Mouse (Mus musculus): Measurements from ENCODE around the gene Stxbp4. TPM values are rescaled to one million over a fixed set of nuclear protein-coding genes. Genes with fewer than 3 reads are reported as not detected.

Stxbp4 gene
- total RNA-seq, 1 experiment: 10.8 TPM

DNA sequence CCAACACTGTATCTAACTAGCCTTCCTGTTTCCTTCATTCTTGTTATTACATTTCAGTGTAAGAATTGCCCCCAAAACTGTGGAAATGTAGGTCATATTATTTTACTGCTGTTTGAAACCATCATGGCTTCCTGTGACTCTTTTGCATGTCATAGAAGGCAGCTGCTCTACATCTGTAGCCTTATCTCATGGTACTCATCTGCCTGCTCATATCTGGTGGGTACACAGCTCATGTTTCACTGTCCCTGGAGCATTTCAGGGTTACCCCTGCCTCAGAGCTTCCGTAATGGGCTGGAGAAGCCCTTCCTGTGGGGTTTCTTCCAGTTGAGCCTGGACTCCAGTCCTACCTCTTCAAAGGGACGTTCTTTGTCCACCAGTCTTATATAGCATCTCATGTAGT, 112.6 kb downstream of the Stxbp4 start:
- no peaks in the 10 kb centered on the region for H3K9me3 ChIP-seq (ENCODE audit: control insufficient read depth, insufficient read depth, low read depth, low read length)
- no peak for DNase-seq (ENCODE audit: low read depth, low spot score)
- no peaks in the 10 kb centered on the region for H3K36me3 ChIP-seq (ENCODE audit: control insufficient read depth, insufficient read depth, low read length, poor library complexity, severe bottlenecking)
- no peak for TF ChIP-seq ZNF384 (IDR thresholded peaks at IDR 0.05; ENCODE audit: low read depth, low read length)
- no peak overlapping the region for H3K4me3 ChIP-seq (ENCODE audit: insufficient read depth in 1 of 2, low read depth in 1 of 2, low read length in 2 of 2, poor library complexity in 1 of 2, severe bottlenecking in 1 of 2)
- H3K27ac ChIP-seq (ENCODE audit: insufficient read depth, low read depth, low read length, poor library complexity, severe bottlenecking): no peak overlapping the region
- H3K9ac ChIP-seq (ENCODE audit: insufficient read depth, low read depth, low read length, poor library complexity, severe bottlenecking): no peak overlapping the region
- H3K4me1 ChIP-seq (ENCODE audit: control insufficient read depth in 2 of 2, insufficient read depth in 2 of 2, low read length in 2 of 2, poor library complexity in 1 of 2): no peaks in the 10 kb centered on the region
- in situ Hi-C loops (cut with MboI; ENCODE audit: low sequenced_read_pairs in 2 of 2, unreplicated experiment in 2 of 2): no loop called here

DNA sequence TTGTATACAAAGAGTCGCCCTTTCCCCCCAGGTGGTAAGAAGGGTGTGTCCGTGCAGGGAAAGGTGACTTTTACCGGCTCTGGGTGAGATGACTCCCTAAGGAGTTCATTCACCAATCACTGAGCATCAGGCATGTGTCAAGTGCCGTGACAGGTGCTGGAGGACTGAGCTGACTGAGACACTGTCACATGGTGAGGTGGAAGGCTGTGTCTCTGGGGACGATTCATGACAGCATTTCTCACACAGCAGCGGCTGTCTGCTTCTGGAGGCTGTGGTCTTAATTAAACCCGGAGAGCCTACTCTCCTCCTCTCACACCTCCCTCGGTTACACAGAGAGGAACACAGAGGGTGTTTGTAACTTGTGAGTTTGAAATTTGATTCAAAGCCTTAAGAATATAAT, 116.8 kb downstream of the Stxbp4 start:
- H3K27ac ChIP-seq (ENCODE audit: insufficient read depth, low read depth, low read length, poor library complexity, severe bottlenecking): no peak overlapping the region
- DNase-seq (ENCODE audit: low read depth, low spot score): no peak
- H3K9me3 ChIP-seq (ENCODE audit: control insufficient read depth, insufficient read depth, low read depth, low read length): no peaks in the 10 kb centered on the region
- H3K9ac ChIP-seq (ENCODE audit: insufficient read depth, low read depth, low read length, poor library complexity, severe bottlenecking): no peak overlapping the region
- H3K36me3 ChIP-seq (ENCODE audit: control insufficient read depth, insufficient read depth, low read length, poor library complexity, severe bottlenecking): peaks cover 3% of the 10 kb centered on the region; the same call in 1 of the 2 replicates
- in situ Hi-C loops (cut with MboI; ENCODE audit: low sequenced_read_pairs in 2 of 2, unreplicated experiment in 2 of 2): no loop called here
- TF ChIP-seq MAFK (IDR thresholded peaks at IDR 0.05; ENCODE audit: insufficient read depth, low read depth, low read length) (no peak), ZC3H11A (IDR thresholded peaks at IDR 0.05; ENCODE audit: borderline replicate concordance, low read depth, low read length) (no peak), HCFC1 (IDR thresholded peaks at IDR 0.05; ENCODE audit: borderline replicate concordance, insufficient read depth, low read length) (no peak), CHD2 (IDR thresholded peaks at IDR 0.05; ENCODE audit: low read depth, low read length) (no peak), ZNF384 (IDR thresholded peaks at IDR 0.05; ENCODE audit: low read depth, low read length) (no peak)
- H3K4me3 ChIP-seq (ENCODE audit: insufficient read depth in 1 of 2, low read depth in 1 of 2, low read length in 2 of 2, poor library complexity in 1 of 2, severe bottlenecking in 1 of 2): no peak overlapping the region
- H3K4me1 ChIP-seq (ENCODE audit: control insufficient read depth in 2 of 2, insufficient read depth in 2 of 2, low read length in 2 of 2, poor library complexity in 1 of 2): no peaks in the 10 kb centered on the region

DNA sequence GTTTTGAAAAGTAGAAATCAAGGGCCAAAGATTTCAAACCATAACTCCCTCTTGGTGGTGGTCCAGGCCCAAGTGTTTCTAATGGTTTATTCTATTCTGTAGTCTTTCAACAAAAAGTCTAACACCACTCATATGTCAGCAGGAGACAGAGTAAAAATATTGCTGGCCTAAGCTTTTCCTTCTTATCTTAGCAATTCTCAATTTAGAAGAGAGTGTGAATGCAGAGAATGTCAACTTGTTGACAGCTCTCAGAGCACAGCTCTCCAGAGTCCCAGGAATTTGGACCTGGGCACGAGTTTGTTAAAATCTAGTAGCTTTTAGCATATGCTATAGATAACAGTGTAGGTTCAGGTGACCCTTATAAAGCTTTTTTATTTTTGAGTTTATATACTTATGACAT, 120.1 kb downstream of the Stxbp4 start:
- in situ Hi-C loops (cut with MboI; ENCODE audit: low sequenced_read_pairs in 2 of 2, unreplicated experiment in 2 of 2): no loop called here
- H3K27ac ChIP-seq (ENCODE audit: insufficient read depth, low read depth, low read length, poor library complexity, severe bottlenecking): no peak overlapping the region
- H3K36me3 ChIP-seq (ENCODE audit: control insufficient read depth, insufficient read depth, low read length, poor library complexity, severe bottlenecking): peaks cover 3% of the 10 kb centered on the region; the same call in 1 of the 2 replicates
- no peak for TF ChIP-seq MAFK (IDR thresholded peaks at IDR 0.05; ENCODE audit: insufficient read depth, low read depth, low read length)
- TF ChIP-seq HCFC1 (IDR thresholded peaks at IDR 0.05; ENCODE audit: borderline replicate concordance, insufficient read depth, low read length): no peak
- no peak for TF ChIP-seq CHD2 (IDR thresholded peaks at IDR 0.05; ENCODE audit: low read depth, low read length)
- no peak for TF ChIP-seq ZNF384 (IDR thresholded peaks at IDR 0.05; ENCODE audit: low read depth, low read length)
- TF ChIP-seq ZC3H11A (IDR thresholded peaks at IDR 0.05; ENCODE audit: borderline replicate concordance, low read depth, low read length): no peak
- H3K9ac ChIP-seq (ENCODE audit: insufficient read depth, low read depth, low read length, poor library complexity, severe bottlenecking): no peak overlapping the region
- H3K4me3 ChIP-seq (ENCODE audit: insufficient read depth in 1 of 2, low read depth in 1 of 2, low read length in 2 of 2, poor library complexity in 1 of 2, severe bottlenecking in 1 of 2): no peak overlapping the region
- DNase-seq (ENCODE audit: low read depth, low spot score): no peak
- no peaks in the 10 kb centered on the region for H3K4me1 ChIP-seq (ENCODE audit: control insufficient read depth in 2 of 2, insufficient read depth in 2 of 2, low read length in 2 of 2, poor library complexity in 1 of 2)
- H3K9me3 ChIP-seq (ENCODE audit: control insufficient read depth, insufficient read depth, low read depth, low read length): no peaks in the 10 kb centered on the region

DNA sequence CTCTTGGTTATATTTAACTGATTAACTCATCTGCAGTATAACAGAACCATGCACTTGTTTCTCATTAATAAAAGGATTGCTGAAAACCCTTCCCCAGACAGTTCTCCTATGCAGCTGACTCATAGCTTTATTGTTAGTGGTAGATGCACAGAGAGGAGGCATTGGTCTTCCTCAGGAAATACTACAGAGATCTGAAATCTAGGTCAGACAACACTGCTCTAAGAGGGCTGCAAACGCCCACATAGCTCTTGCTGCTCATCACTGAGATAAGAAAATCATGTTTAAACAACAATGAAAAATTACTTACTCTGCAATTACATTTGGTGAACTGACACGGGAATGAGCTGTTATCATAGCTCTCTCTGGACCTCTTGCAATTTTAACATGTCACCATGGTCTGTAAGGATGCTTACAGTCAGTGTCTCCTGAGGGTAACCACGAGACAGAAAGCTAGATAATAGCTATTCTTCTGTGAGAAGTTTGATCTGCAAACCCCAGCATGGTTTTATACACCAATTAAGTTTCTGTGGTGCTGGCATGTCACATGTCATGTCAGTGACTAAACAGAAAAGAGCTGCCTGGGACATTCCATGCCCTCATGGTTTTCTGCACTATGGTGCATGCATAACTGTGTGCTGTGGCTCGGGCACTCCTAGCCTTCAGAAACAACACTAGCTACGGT, 125.2 kb downstream of the Stxbp4 start:
- no peak for TF ChIP-seq MAFK (IDR thresholded peaks at IDR 0.05; ENCODE audit: insufficient read depth, low read depth, low read length)
- no peak for TF ChIP-seq CHD2 (IDR thresholded peaks at IDR 0.05; ENCODE audit: low read depth, low read length)
- Histone ChIP-seq H3K9ac (ENCODE audit: insufficient read depth, low read depth, low read length, poor library complexity, severe bottlenecking) (no peak overlapping the region), H3K4me3 (ENCODE audit: insufficient read depth in 1 of 2, low read depth in 1 of 2, low read length in 2 of 2, poor library complexity in 1 of 2, severe bottlenecking in 1 of 2) (no peak overlapping the region), H3K4me1 (ENCODE audit: control insufficient read depth in 2 of 2, insufficient read depth in 2 of 2, low read length in 2 of 2, poor library complexity in 1 of 2) (no peaks in the 10 kb centered on the region), H3K27ac (ENCODE audit: insufficient read depth, low read depth, low read length, poor library complexity, severe bottlenecking) (no peak overlapping the region), H3K9me3 (ENCODE audit: control insufficient read depth, insufficient read depth, low read depth, low read length) (peaks cover 5% of the 10 kb centered on the region; the same call in 1 of the 2 replicates), H3K36me3 (ENCODE audit: control insufficient read depth, insufficient read depth, low read length, poor library complexity, severe bottlenecking) (peaks cover 3% of the 10 kb centered on the region; the same call in 1 of the 2 replicates)
- in situ Hi-C loops (cut with MboI; ENCODE audit: low sequenced_read_pairs in 2 of 2, unreplicated experiment in 2 of 2): no loop called here
- DNase-seq (ENCODE audit: low read depth, low spot score): no peak

DNA sequence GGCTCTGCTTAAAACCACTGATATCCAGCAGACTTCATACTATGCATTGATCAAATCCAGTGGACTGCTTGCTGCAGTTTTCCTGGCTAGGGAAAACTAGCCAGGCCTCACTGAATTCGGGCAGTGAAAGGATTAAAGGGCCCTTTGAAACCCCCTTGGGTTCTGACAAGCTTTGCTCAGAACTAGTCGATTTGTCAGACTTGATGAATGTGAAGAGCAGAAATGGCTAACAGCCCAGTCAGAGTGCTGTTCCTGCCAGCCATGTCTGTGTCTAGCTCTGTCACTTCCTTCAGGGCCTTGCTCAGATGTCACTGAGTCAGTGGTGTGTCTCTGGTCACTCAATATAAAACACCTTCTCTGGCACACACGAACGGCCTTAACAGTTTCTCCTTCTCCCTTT, 136.0 kb downstream of the Stxbp4 start:
- in situ Hi-C loops (cut with MboI; ENCODE audit: low sequenced_read_pairs in 2 of 2, unreplicated experiment in 2 of 2): no loop called here
- DNase-seq (ENCODE audit: low read depth, low spot score): no peak
- Histone ChIP-seq H3K27ac (ENCODE audit: insufficient read depth, low read depth, low read length, poor library complexity, severe bottlenecking) (no peak overlapping the region), H3K4me3 (ENCODE audit: insufficient read depth in 1 of 2, low read depth in 1 of 2, low read length in 2 of 2, poor library complexity in 1 of 2, severe bottlenecking in 1 of 2) (no peak overlapping the region), H3K9me3 (ENCODE audit: control insufficient read depth, insufficient read depth, low read depth, low read length) (0 out of 2 replicates have a peak, but pooled peaks cover 1% of the 10 kb centered on the region), H3K4me1 (ENCODE audit: control insufficient read depth in 2 of 2, insufficient read depth in 2 of 2, low read length in 2 of 2, poor library complexity in 1 of 2) (no peaks in the 10 kb centered on the region), H3K9ac (ENCODE audit: insufficient read depth, low read depth, low read length, poor library complexity, severe bottlenecking) (no peak overlapping the region), H3K36me3 (ENCODE audit: control insufficient read depth, insufficient read depth, low read length, poor library complexity, severe bottlenecking) (no peaks in the 10 kb centered on the region)
- TF ChIP-seq ZNF384 (IDR thresholded peaks at IDR 0.05; ENCODE audit: low read depth, low read length): no peak
- no peak for TF ChIP-seq MAFK (IDR thresholded peaks at IDR 0.05; ENCODE audit: insufficient read depth, low read depth, low read length)
- no peak for TF ChIP-seq CHD2 (IDR thresholded peaks at IDR 0.05; ENCODE audit: low read depth, low read length)
- TF ChIP-seq ZC3H11A (IDR thresholded peaks at IDR 0.05; ENCODE audit: borderline replicate concordance, low read depth, low read length): no peak
- no peak for TF ChIP-seq HCFC1 (IDR thresholded peaks at IDR 0.05; ENCODE audit: borderline replicate concordance, insufficient read depth, low read length)
